Mouse (Mus musculus): ENCODE data around the gene Tcf7l2.

DNA sequence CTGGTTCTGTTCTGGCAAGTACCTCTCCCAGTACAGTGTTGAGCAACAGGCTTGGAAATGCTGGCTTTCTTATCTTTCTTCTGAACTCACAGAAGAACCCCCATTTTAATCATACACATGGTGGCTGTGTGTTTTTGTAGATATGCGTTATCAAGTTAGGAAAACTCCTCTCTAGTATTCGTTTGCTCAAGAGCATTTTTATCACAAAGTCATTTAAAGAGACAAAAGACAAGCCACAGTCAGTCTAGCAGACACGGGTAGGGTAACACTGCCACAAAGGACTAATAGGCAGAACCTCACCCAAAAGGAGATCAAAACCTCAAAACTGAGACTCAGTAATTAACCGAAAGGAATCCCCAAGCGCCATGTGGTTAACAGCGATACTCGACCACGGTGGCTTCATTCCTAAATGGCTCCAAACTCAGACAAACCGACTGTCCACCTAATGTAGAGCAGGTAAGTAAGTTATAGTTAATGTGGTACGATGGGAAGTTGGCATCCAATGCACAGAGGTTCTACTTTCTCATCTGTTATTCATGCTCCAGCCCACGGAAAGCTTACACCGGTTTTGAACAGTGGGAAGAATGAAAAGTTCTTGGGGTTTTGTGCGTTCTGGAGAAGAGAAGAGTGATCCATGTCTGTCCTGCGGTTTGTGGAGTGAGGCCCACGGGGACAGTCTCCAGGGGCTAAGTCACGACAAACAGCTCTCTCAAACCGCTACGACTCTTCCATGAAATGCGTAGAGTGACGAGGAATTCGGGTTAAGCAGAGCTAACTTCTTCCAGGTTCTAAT lies 196.8 kb downstream of the Tcf7l2 start:
- TF ChIP-seq CTCF (conservative IDR thresholded peaks at IDR 0.05 in 1 of 2, IDR thresholded peaks at IDR 0.05 in 1 of 2; ENCODE audit: low read depth in 2 of 2, low read length in 2 of 2): no peak
- TF ChIP-seq IRF4 (IDR thresholded peaks at IDR 0.05; ENCODE audit: low read depth, low read length): no peak
- no peak for TF ChIP-seq USF1 (IDR thresholded peaks at IDR 0.05; ENCODE audit: low read depth, low read length)

Data from CH12.LX (cell line).